Mouse (Mus musculus) spleen, postnatal 10 days (tissue): ENCODE measurements around the gene Tomm20.
A peak's percentile ranks its signal among the peaks of the same experiment; 100 is the strongest.
"Not testable (repeated sequence)": the region's sequence is repeated elsewhere in the genome, so short reads cannot be mapped to it uniquely, and the experiment has no call there.

Experiments
- DNase-seq, 2 experiments: peaks; one replicate each; pipeline ENCODE4 v3.0.0; 2021 to 2022; ENCODE audit warnings: low spot score in 2 of 2

Gene Tomm20

GRCm38 (mm10) chr8:126918356-126918755 is 27.3 kb downstream of the Tomm20 start:
- DNase-seq, result no peak

- no peak for DNase-seq
Observed at GRCm38 (mm10) chr8:126917179-126917905, 28.3 kb downstream of the Tomm20 start.

- no peak for DNase-seq
Observed at GRCm38 (mm10) chr8:126916611-126917010, 29.0 kb downstream of the Tomm20 start.

- no peak for DNase-seq
Observed at GRCm38 (mm10) chr8:126914609-126915375, 30.9 kb downstream of the Tomm20 start.

- DNase-seq, result not testable (repeated sequence)
Observed at GRCm38 (mm10) chr8:126914107-126914490, 31.5 kb downstream of the Tomm20 start.

GRCm38 (mm10) chr8:126913241-126914106 is 32.2 kb downstream of the Tomm20 start:
- no peak for DNase-seq

GRCm38 (mm10) chr8:126909371-126909802 is 36.3 kb downstream of the Tomm20 start:
- no peak for DNase-seq

GRCm38 (mm10) chr8:126908805-126909204 is 36.8 kb downstream of the Tomm20 start:
- peak in 1 of 2 experiments; percentile 42 for DNase-seq

- no peak for DNase-seq
Observed at GRCm38 (mm10) chr8:126907968-126908367, 37.7 kb downstream of the Tomm20 start.

GRCm38 (mm10) chr8:126907374-126907773 is 38.3 kb downstream of the Tomm20 start:
- DNase-seq, result no peak

GRCm38 (mm10) chr8:126905387-126905786 is 40.3 kb downstream of the Tomm20 start:
- peak in 1 of 2 experiments; percentile 42 for DNase-seq

GRCm38 (mm10) chr8:126903927-126904326 is 41.7 kb downstream of the Tomm20 start:
- no peak for DNase-seq

GRCm38 (mm10) chr8:126903224-126903895 is 42.3 kb downstream of the Tomm20 start:
- DNase-seq, result no peak

- no peak for DNase-seq
Observed at GRCm38 (mm10) chr8:126901612-126902011, 44.0 kb downstream of the Tomm20 start.

- no peak for DNase-seq
Observed at GRCm38 (mm10) chr8:126901049-126901448, 44.6 kb downstream of the Tomm20 start.

GRCm38 (mm10) chr8:126895133-126895532 is 50.5 kb downstream of the Tomm20 start:
- DNase-seq, result no peak

- DNase-seq, result no peak
Observed at GRCm38 (mm10) chr8:126887639-126888006, 58.0 kb downstream of the Tomm20 start.

GRCm38 (mm10) chr8:126886741-126887638 is 58.7 kb downstream of the Tomm20 start:
- no peak for DNase-seq

- DNase-seq, result peak in 1 of 2 experiments; percentile 65
Observed at GRCm38 (mm10) chr8:126885554-126886485, 59.8 kb downstream of the Tomm20 start.
